8 mouse cellular contexts compared by ENCODE assay signal in the genomic region with DNA sequence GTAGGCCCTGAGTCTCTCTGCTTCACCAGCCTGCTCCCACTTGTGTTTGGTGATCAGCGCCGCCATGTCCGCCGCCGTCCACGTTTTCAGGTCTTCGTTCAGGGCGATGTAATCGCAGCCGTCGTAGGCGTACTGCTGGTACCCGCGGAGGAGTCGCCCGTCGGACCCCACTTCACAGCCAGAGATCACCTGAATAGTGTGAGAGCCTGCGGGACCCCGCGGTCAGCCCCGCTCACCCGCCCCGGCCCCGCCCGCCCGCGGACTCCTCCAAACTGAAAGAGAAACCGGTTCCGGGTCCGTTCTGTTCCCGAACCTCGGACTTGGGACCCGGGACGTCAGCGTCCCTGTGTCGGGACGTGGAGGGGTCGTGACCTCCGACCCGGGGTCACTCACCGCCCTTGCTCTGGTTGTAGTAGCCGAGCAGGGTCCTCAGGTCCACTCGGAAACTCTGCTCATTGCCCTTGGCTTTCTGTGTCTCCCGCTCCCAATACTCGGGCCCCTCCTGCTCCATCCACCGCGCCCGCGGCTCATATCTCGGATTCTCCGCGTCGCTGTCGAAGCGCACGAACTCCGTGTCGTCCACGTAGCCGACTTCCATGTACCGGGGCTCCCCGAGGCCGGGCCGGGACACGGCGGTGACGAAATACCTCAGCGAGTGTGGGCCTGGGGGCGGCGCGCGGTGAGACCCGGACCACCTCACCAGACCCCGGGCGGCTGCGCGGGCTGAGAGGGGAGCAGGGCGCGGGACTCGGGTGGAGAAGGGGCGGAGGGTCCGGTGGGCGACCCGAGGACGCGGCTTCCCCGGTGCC. TPM values are rescaled to one million over a fixed set of nuclear protein-coding genes. Genes with fewer than 3 reads are reported as not detected.
DNase-seq lines count a peak whose midpoint lies in the region; ATAC-seq and TF ChIP-seq lines count a peak whose summit lies in the region.

No protein-coding gene starts in this region.

- TF ChIP-seq POLR2A in embryonic fibroblast, embryonic 13.5 days (IDR thresholded peaks at IDR 0.05; ENCODE audit: low read depth, low read length): no peak

- H3K4me3 ChIP-seq in embryonic fibroblast, embryonic 13.5 days (ENCODE audit: insufficient read depth, low read length): peak overlapping the region; percentile 57
- H3K4me3 ChIP-seq in hindbrain, embryonic 16.5 days (ENCODE audit: low read length): peak overlapping the region; percentile 58
- peak overlapping the region; percentile 69 for H3K4me3 ChIP-seq in liver, embryonic 13.5 days (replicated peaks)
- H3K4me3 ChIP-seq in neural tube, embryonic 14.5 days (ENCODE audit: low read depth, low read length): peak overlapping the region; percentile 40

- H3K27ac ChIP-seq in embryonic fibroblast, embryonic 13.5 days (ENCODE audit: insufficient read depth, low read length): no peak overlapping the region
- H3K27ac ChIP-seq in hindbrain, embryonic 16.5 days (ENCODE audit: low read depth, low read length): no peak overlapping the region
- peak overlapping the region; percentile 58 for H3K27ac ChIP-seq in liver, embryonic 13.5 days
- no peak overlapping the region for H3K27ac ChIP-seq in neural tube, embryonic 14.5 days (ENCODE audit: low read depth, low read length)

- WGBS in hindbrain, embryonic 16.5 days: 3% methylated on average over 76 of the region's 87 CpGs
- WGBS in liver, embryonic 13.5 days (ENCODE audit: insufficient replicate concordance): 1% methylated on average over 87 of the region's 87 CpGs
- 2% methylated on average over 87 of the region's 87 CpGs for WGBS in neural tube, embryonic 14.5 days

- no peaks in the 10 kb centered on the region for H3K36me3 ChIP-seq in hindbrain, embryonic 16.5 days (ENCODE audit: control insufficient read depth, insufficient read depth, low read length)
- H3K36me3 ChIP-seq in liver, embryonic 13.5 days: no peaks in the 10 kb centered on the region
- H3K36me3 ChIP-seq in neural tube, embryonic 14.5 days (ENCODE audit: control insufficient read depth, insufficient read depth, low read length): no peaks in the 10 kb centered on the region

- H3K4me1 ChIP-seq in embryonic fibroblast, embryonic 13.5 days (ENCODE audit: control insufficient read depth, insufficient read depth, low read length): no peaks in the 10 kb centered on the region
- H3K4me1 ChIP-seq in hindbrain, embryonic 16.5 days (ENCODE audit: control insufficient read depth, insufficient read depth, low read depth, low read length): peaks cover 3% of the 10 kb centered on the region
- H3K4me1 ChIP-seq in liver, embryonic 13.5 days (replicated peaks): peaks cover 18% of the 10 kb centered on the region
- H3K4me1 ChIP-seq in neural tube, embryonic 14.5 days (ENCODE audit: control insufficient read depth, insufficient read depth, low read length): 0 out of 2 replicates have a peak, but pooled peaks cover 2% of the 10 kb centered on the region

- peak overlapping the region; percentile 97 for H3K4me2 ChIP-seq in hindbrain, embryonic 16.5 days (ENCODE audit: low read length)
- peak overlapping the region; percentile 98 for H3K4me2 ChIP-seq in liver, embryonic 13.5 days
- peak overlapping the region; percentile 88 for H3K4me2 ChIP-seq in neural tube, embryonic 14.5 days (ENCODE audit: low read depth, low read length)

- H3K9me3 ChIP-seq in hindbrain, embryonic 16.5 days (ENCODE audit: control insufficient read depth, low read length): no peaks in the 10 kb centered on the region
- no peaks in the 10 kb centered on the region for H3K9me3 ChIP-seq in liver, embryonic 13.5 days (replicated peaks)
- H3K9me3 ChIP-seq in neural tube, embryonic 14.5 days (ENCODE audit: control insufficient read depth, low read length): no peaks in the 10 kb centered on the region

- peaks cover 12% of the 10 kb centered on the region for H3K27me3 ChIP-seq in hindbrain, embryonic 16.5 days (replicated peaks; ENCODE audit: control insufficient read depth, insufficient read depth, low read length)
- H3K27me3 ChIP-seq in liver, embryonic 13.5 days: peaks cover 36% of the 10 kb centered on the region
- peaks cover 9% of the 10 kb centered on the region; the same call in 1 of the 2 replicates for H3K27me3 ChIP-seq in neural tube, embryonic 14.5 days (ENCODE audit: control insufficient read depth, insufficient read depth, low read length)

- no peak for TF ChIP-seq CTCF in embryonic fibroblast, embryonic 13.5 days (IDR thresholded peaks at IDR 0.05; ENCODE audit: borderline replicate concordance, insufficient read depth, low read length)

- peak; percentile 35 for DNase-seq in spleen, adult 12 weeks (ENCODE audit: low spot score)
- no peak for DNase-seq in spleen, postnatal 14 days (ENCODE audit: low spot score in 2 of 2)
- peak; percentile 23 for DNase-seq in liver, embryonic 13.5 days
- no peak for DNase-seq in ovary, adult 18-20 months (ENCODE audit: low spot score)

- peak; percentile 54 for ATAC-seq in hindbrain, embryonic 16.5 days
- ATAC-seq in liver, embryonic 13.5 days (ENCODE audit: low read depth): peak; percentile 42
- peak; percentile 34 for ATAC-seq in neural tube, embryonic 14.5 days (ENCODE audit: low read depth)
- no peak for ATAC-seq in megakaryocyte-erythroid progenitor cell, adult 5-6 weeks (replicated peaks; ENCODE audit: low FRiP score, low TSS enrichment, poor library complexity, severe bottlenecking)

- peak overlapping the region; percentile 68 for H3K9ac ChIP-seq in hindbrain, embryonic 16.5 days (ENCODE audit: low read depth, low read length)
- H3K9ac ChIP-seq in liver, embryonic 13.5 days: peak overlapping the region; percentile 75
- H3K9ac ChIP-seq in neural tube, embryonic 14.5 days (replicated peaks; ENCODE audit: low read depth, low read length): peak overlapping the region; percentile 28; the same call in 1 of the 2 replicates

RNA-seq across cellular contexts. Expression of a gene that starts 0.6 kb away (rescaled TPM):
- polyA plus RNA-seq in embryonic fibroblast, embryonic 13.5 days (2011; ENCODE audit: insufficient read length, low read depth, missing spikeins): 131 and 166 TPM in 2 replicates
- 16.6 and 18.8 TPM in 2 replicates for polyA plus RNA-seq in hindbrain, embryonic 16.5 days (2015; fragmentation: Nextera tagmentation; extraction: Ambion mirVana)
- 80.9 and 88.3 TPM in 2 replicates for polyA plus RNA-seq in liver, embryonic 13.5 days (2015; fragmentation: Nextera tagmentation; extraction: Ambion mirVana)
- polyA plus RNA-seq in neural tube, embryonic 14.5 days (2014; fragmentation: Nextera tagmentation; extraction: Ambion mirVana): 8.6 and 10.9 TPM in 2 replicates
- 870 and 1,054 TPM in 2 replicates for total RNA-seq in megakaryocyte-erythroid progenitor cell, adult 5-6 weeks (2014; fragmentation: Nextera tagmentation)
- total RNA-seq in megakaryocyte-erythroid progenitor cell, adult 5-6 weeks (2017): 664 and 816 TPM in 2 replicates

RNA-seq across cellular contexts. Expression of a gene that starts 24.9 kb away (rescaled TPM):
- polyA plus RNA-seq in embryonic fibroblast, embryonic 13.5 days (2011; ENCODE audit: insufficient read length, low read depth, missing spikeins): 12.2 and 13.8 TPM in 2 replicates
- 17.3 and 18.5 TPM in 2 replicates for polyA plus RNA-seq in hindbrain, embryonic 16.5 days (2015; fragmentation: Nextera tagmentation; extraction: Ambion mirVana)
- 5.2 and 5.4 TPM in 2 replicates for polyA plus RNA-seq in liver, embryonic 13.5 days (2015; fragmentation: Nextera tagmentation; extraction: Ambion mirVana)
- polyA plus RNA-seq in neural tube, embryonic 14.5 days (2014; fragmentation: Nextera tagmentation; extraction: Ambion mirVana): 5.6 and 7.3 TPM in 2 replicates
- 12.8 and 24.7 TPM in 2 replicates for total RNA-seq in megakaryocyte-erythroid progenitor cell, adult 5-6 weeks (2014; fragmentation: Nextera tagmentation)
- 13.5 and 15.4 TPM in 2 replicates for total RNA-seq in megakaryocyte-erythroid progenitor cell, adult 5-6 weeks (2017)

RNA-seq across cellular contexts. Expression of a gene that starts 28.3 kb away (rescaled TPM):
- polyA plus RNA-seq in embryonic fibroblast, embryonic 13.5 days (2011; ENCODE audit: insufficient read length, low read depth, missing spikeins): 16.7 and 16.9 TPM in 2 replicates
- polyA plus RNA-seq in hindbrain, embryonic 16.5 days (2015; fragmentation: Nextera tagmentation; extraction: Ambion mirVana): 69.5 and 74.1 TPM in 2 replicates
- 25.2 and 25.7 TPM in 2 replicates for polyA plus RNA-seq in liver, embryonic 13.5 days (2015; fragmentation: Nextera tagmentation; extraction: Ambion mirVana)
- polyA plus RNA-seq in neural tube, embryonic 14.5 days (2014; fragmentation: Nextera tagmentation; extraction: Ambion mirVana): 70.1 and 72.1 TPM in 2 replicates
- 118 and 144 TPM in 2 replicates for total RNA-seq in megakaryocyte-erythroid progenitor cell, adult 5-6 weeks (2014; fragmentation: Nextera tagmentation)
- 41.6 and 46.8 TPM in 2 replicates for total RNA-seq in megakaryocyte-erythroid progenitor cell, adult 5-6 weeks (2017)

RNA-seq across cellular contexts. Expression of a gene that starts 31.9 kb away (rescaled TPM):
- 181 and 191 TPM in 2 replicates for polyA plus RNA-seq in embryonic fibroblast, embryonic 13.5 days (2011; ENCODE audit: insufficient read length, low read depth, missing spikeins)
- 180 and 186 TPM in 2 replicates for polyA plus RNA-seq in hindbrain, embryonic 16.5 days (2015; fragmentation: Nextera tagmentation; extraction: Ambion mirVana)
- polyA plus RNA-seq in liver, embryonic 13.5 days (2015; fragmentation: Nextera tagmentation; extraction: Ambion mirVana): 71.7 and 76.7 TPM in 2 replicates
- 77.9 and 90.8 TPM in 2 replicates for polyA plus RNA-seq in neural tube, embryonic 14.5 days (2014; fragmentation: Nextera tagmentation; extraction: Ambion mirVana)
- 18.1 and 18.3 TPM in 2 replicates for total RNA-seq in megakaryocyte-erythroid progenitor cell, adult 5-6 weeks (2014; fragmentation: Nextera tagmentation)
- 94.1 and 169 TPM in 2 replicates for total RNA-seq in megakaryocyte-erythroid progenitor cell, adult 5-6 weeks (2017)

RNA-seq across cellular contexts. Expression of a gene that starts 32.1 kb away (rescaled TPM):
- polyA plus RNA-seq in embryonic fibroblast, embryonic 13.5 days (2011; ENCODE audit: insufficient read length, low read depth, missing spikeins): 24.8 and 26.1 TPM in 2 replicates
- polyA plus RNA-seq in hindbrain, embryonic 16.5 days (2015; fragmentation: Nextera tagmentation; extraction: Ambion mirVana): 53.3 and 54.1 TPM in 2 replicates
- polyA plus RNA-seq in liver, embryonic 13.5 days (2015; fragmentation: Nextera tagmentation; extraction: Ambion mirVana): 18.2 and 18.6 TPM in 2 replicates
- 29.1 and 30.8 TPM in 2 replicates for polyA plus RNA-seq in neural tube, embryonic 14.5 days (2014; fragmentation: Nextera tagmentation; extraction: Ambion mirVana)
- total RNA-seq in megakaryocyte-erythroid progenitor cell, adult 5-6 weeks (2014; fragmentation: Nextera tagmentation): 49.6 and 58.9 TPM in 2 replicates
- 31.4 and 33.3 TPM in 2 replicates for total RNA-seq in megakaryocyte-erythroid progenitor cell, adult 5-6 weeks (2017)

Comparison
In these comparisons a context has a peak if more than half of its experiments do, and no peak if none do; other contexts are left out.
1. DNase-seq: peak in spleen, adult 12 weeks (single experiment) and liver, embryonic 13.5 days (single experiment); none in spleen, postnatal 14 days (0 of 2) and ovary, adult 18-20 months (single experiment).
2. Peak in every context shown above with its lines, with median percentiles within 50 percentile points of each other: H3K4me3 ChIP-seq, H3K4me2 ChIP-seq and H3K9ac ChIP-seq.